Mouse (Mus musculus) thymus, adult 2 months (tissue): Measurements from ENCODE around the gene Arhgef18.

Experiments
- CTCF ChIP-seq: fragments of 200-500 bp; IDR thresholded peaks from 2 replicates; pipeline ENCODE4 v1.5.1; 2012; ENCODE audit warnings: mild to moderate bottlenecking, control low read depth, low read length, moderate library complexity, borderline replicate concordance; ENCODE audit not compliant: control insufficient read depth, poor library complexity, insufficient read depth; ENCODE audit errors: extremely low read depth
- POLR2A ChIP-seq: fragments of 200-500 bp; IDR thresholded peaks from 2 replicates; pipeline ENCODE4 v1.6.1; 2012; ENCODE audit warnings: mild to moderate bottlenecking, low read length, control low read depth, moderate library complexity; ENCODE audit not compliant: control insufficient read depth, poor library complexity, insufficient read depth; ENCODE audit errors: extremely low read depth

- TF ChIP-seq CTCF = peak; percentile 72; the same call in 1 of the 2 replicates
- no peak for TF ChIP-seq POLR2A
Observed at GRCm38 (mm10) chr8:3439510-3439909, 46.7 kb downstream of the Arhgef18 start.
